Mouse (Mus musculus): ENCODE data around the gene Mecom. TPM values are rescaled to one million over a fixed set of nuclear protein-coding genes. Genes with fewer than 3 reads are reported as not detected.

The Mecom gene
- polyA plus RNA-seq, 1 experiment from 2014 or later, result 41.8 TPM

GRCm38 (mm10) chr3:30511062-30511640, 36.7 kb downstream of the Mecom start:
- Histone ChIP-seq H3K4me2 (0 out of 2 replicates have a peak overlapping the region, but pooled peaks have one; percentile 94), H3K4me3 (ENCODE audit: low read depth, low read length) (no peak overlapping the region), H3K27me3 (ENCODE audit: control insufficient read depth, insufficient read depth, low read length) (peaks cover 30% of the 10 kb centered on the region), H3K9me3 (replicated peaks; ENCODE audit: control insufficient read depth, low read length) (no peaks in the 10 kb centered on the region), H3K4me1 (ENCODE audit: control insufficient read depth, insufficient read depth, low read length) (peaks cover 4% of the 10 kb centered on the region; the same call in 1 of the 2 replicates), H3K36me3 (ENCODE audit: control insufficient read depth, insufficient read depth, low read length) (no peaks in the 10 kb centered on the region), H3K27ac (ENCODE audit: low read depth, low read length) (no peak overlapping the region), H3K9ac (ENCODE audit: low read depth, low read length) (no peak overlapping the region)
- ATAC-seq (replicated peaks; ENCODE audit: insufficient number of reproducible peaks, low FRiP score, low TSS enrichment), result no peak
- WGBS (ENCODE audit: insufficient replicate concordance), result 34% methylated on average over 4 of the region's 4 CpGs

- Histone ChIP-seq H3K27ac (ENCODE audit: low read depth, low read length) (no peak overlapping the region), H3K27me3 (ENCODE audit: control insufficient read depth, insufficient read depth, low read length) (peaks cover 31% of the 10 kb centered on the region), H3K4me2 (peak overlapping the region; percentile 94), H3K9me3 (replicated peaks; ENCODE audit: control insufficient read depth, low read length) (no peaks in the 10 kb centered on the region), H3K36me3 (ENCODE audit: control insufficient read depth, insufficient read depth, low read length) (no peaks in the 10 kb centered on the region), H3K4me1 (ENCODE audit: control insufficient read depth, insufficient read depth, low read length) (peaks cover 4% of the 10 kb centered on the region; the same call in 1 of the 2 replicates), H3K9ac (ENCODE audit: low read depth, low read length) (no peak overlapping the region), H3K4me3 (ENCODE audit: low read depth, low read length) (no peak overlapping the region)
- ATAC-seq (replicated peaks; ENCODE audit: insufficient number of reproducible peaks, low FRiP score, low TSS enrichment), result no peak
- WGBS (ENCODE audit: insufficient replicate concordance), result 16% methylated on average over 8 of the region's 8 CpGs
These were observed 37.2 kb downstream of the Mecom start for GRCm38 (mm10) chr3:30510646-30511045.

GRCm38 (mm10) chr3:30510105-30510504, 37.7 kb downstream of the Mecom start:
- Histone ChIP-seq H3K4me1 (ENCODE audit: control insufficient read depth, insufficient read depth, low read length) (peaks cover 4% of the 10 kb centered on the region; the same call in 1 of the 2 replicates), H3K4me3 (ENCODE audit: low read depth, low read length) (peak overlapping the region; percentile 68), H3K27me3 (ENCODE audit: control insufficient read depth, insufficient read depth, low read length) (peaks cover 31% of the 10 kb centered on the region), H3K9me3 (replicated peaks; ENCODE audit: control insufficient read depth, low read length) (no peaks in the 10 kb centered on the region), H3K36me3 (ENCODE audit: control insufficient read depth, insufficient read depth, low read length) (no peaks in the 10 kb centered on the region), H3K4me2 (peak overlapping the region; percentile 94), H3K27ac (ENCODE audit: low read depth, low read length) (peak overlapping the region; percentile 17; the same call in 1 of the 2 replicates), H3K9ac (ENCODE audit: low read depth, low read length) (peak overlapping the region; percentile 55; the same call in 1 of the 2 replicates)
- no peak for ATAC-seq (replicated peaks; ENCODE audit: insufficient number of reproducible peaks, low FRiP score, low TSS enrichment)
- under 1% methylated on average over 16 of the region's 16 CpGs for WGBS (ENCODE audit: insufficient replicate concordance)

GRCm38 (mm10) chr3:30508930-30509910, 38.6 kb downstream of the Mecom start:
- Histone ChIP-seq H3K27me3 (ENCODE audit: control insufficient read depth, insufficient read depth, low read length) (peaks cover 30% of the 10 kb centered on the region), H3K4me3 (ENCODE audit: low read depth, low read length) (peak overlapping the region; percentile 68), H3K4me2 (peak overlapping the region; percentile 94), H3K27ac (ENCODE audit: low read depth, low read length) (peak overlapping the region; percentile 95), H3K9ac (ENCODE audit: low read depth, low read length) (peak overlapping the region; percentile 81), H3K9me3 (replicated peaks; ENCODE audit: control insufficient read depth, low read length) (no peaks in the 10 kb centered on the region), H3K36me3 (ENCODE audit: control insufficient read depth, insufficient read depth, low read length) (no peaks in the 10 kb centered on the region), H3K4me1 (ENCODE audit: control insufficient read depth, insufficient read depth, low read length) (peaks cover 12% of the 10 kb centered on the region)
- ATAC-seq (replicated peaks; ENCODE audit: insufficient number of reproducible peaks, low FRiP score, low TSS enrichment), result peak; percentile 55
- WGBS (ENCODE audit: insufficient replicate concordance), result 1% methylated on average over 42 of the region's 55 CpGs

GRCm38 (mm10) chr3:30508296-30508929, 39.4 kb downstream of the Mecom start:
- WGBS (ENCODE audit: insufficient replicate concordance), result under 1% methylated on average over 48 of the region's 73 CpGs
- H3K27me3 ChIP-seq (ENCODE audit: control insufficient read depth, insufficient read depth, low read length), result peaks cover 30% of the 10 kb centered on the region

GRCm38 (mm10) chr3:30507576-30508295, 40.1 kb downstream of the Mecom start:
- Histone ChIP-seq H3K4me2 (peak overlapping the region; percentile 94), H3K36me3 (ENCODE audit: control insufficient read depth, insufficient read depth, low read length) (no peaks in the 10 kb centered on the region), H3K9ac (ENCODE audit: low read depth, low read length) (peak overlapping the region; percentile 81), H3K27me3 (ENCODE audit: control insufficient read depth, insufficient read depth, low read length) (peaks cover 30% of the 10 kb centered on the region), H3K4me1 (ENCODE audit: control insufficient read depth, insufficient read depth, low read length) (peaks cover 17% of the 10 kb centered on the region), H3K4me3 (ENCODE audit: low read depth, low read length) (peak overlapping the region; percentile 68), H3K27ac (ENCODE audit: low read depth, low read length) (peak overlapping the region; percentile 95), H3K9me3 (replicated peaks; ENCODE audit: control insufficient read depth, low read length) (no peaks in the 10 kb centered on the region)
- WGBS (ENCODE audit: insufficient replicate concordance), result under 1% methylated on average over 41 of the region's 41 CpGs
- ATAC-seq (replicated peaks; ENCODE audit: insufficient number of reproducible peaks, low FRiP score, low TSS enrichment), result 0 out of 2 replicates have a peak, but pooled peaks have one; percentile 22

More at GRCm38 (mm10) chr3:30508296-30508929, 39.4 kb downstream of the Mecom start:
- Histone ChIP-seq H3K9me3 (replicated peaks; ENCODE audit: control insufficient read depth, low read length) (no peaks in the 10 kb centered on the region), H3K27ac (ENCODE audit: low read depth, low read length) (peak overlapping the region; percentile 95), H3K4me1 (ENCODE audit: control insufficient read depth, insufficient read depth, low read length) (peaks cover 17% of the 10 kb centered on the region), H3K4me2 (peak overlapping the region; percentile 94), H3K36me3 (ENCODE audit: control insufficient read depth, insufficient read depth, low read length) (no peaks in the 10 kb centered on the region), H3K4me3 (ENCODE audit: low read depth, low read length) (peak overlapping the region; percentile 68), H3K9ac (ENCODE audit: low read depth, low read length) (peak overlapping the region; percentile 81)
- peak; percentile 82 for ATAC-seq (replicated peaks; ENCODE audit: insufficient number of reproducible peaks, low FRiP score, low TSS enrichment)

- no peak for ATAC-seq (replicated peaks; ENCODE audit: insufficient number of reproducible peaks, low FRiP score, low TSS enrichment)
- Histone ChIP-seq H3K9me3 (replicated peaks; ENCODE audit: control insufficient read depth, low read length) (no peaks in the 10 kb centered on the region), H3K4me3 (ENCODE audit: low read depth, low read length) (peak overlapping the region; percentile 68), H3K27me3 (ENCODE audit: control insufficient read depth, insufficient read depth, low read length) (peaks cover 28% of the 10 kb centered on the region), H3K4me2 (peak overlapping the region; percentile 94), H3K36me3 (ENCODE audit: control insufficient read depth, insufficient read depth, low read length) (no peaks in the 10 kb centered on the region), H3K9ac (ENCODE audit: low read depth, low read length) (peak overlapping the region; percentile 81), H3K4me1 (ENCODE audit: control insufficient read depth, insufficient read depth, low read length) (peaks cover 17% of the 10 kb centered on the region), H3K27ac (ENCODE audit: low read depth, low read length) (peak overlapping the region; percentile 95)
- 1% methylated on average over 22 of the region's 22 CpGs for WGBS (ENCODE audit: insufficient replicate concordance)
These were observed 40.7 kb downstream of the Mecom start for GRCm38 (mm10) chr3:30507028-30507575.
